Mouse (Mus musculus) kidney, embryonic 16.5 days (tissue): Measurements from ENCODE around the gene Tigd4. TPM values are rescaled to one million over a fixed set of nuclear protein-coding genes. Genes with fewer than 3 reads are reported as not detected.

Experiments used
- ATAC-seq: fragments of 200-750 bp; cut with Nextera tagmentation; 2 replicates; pipeline ENCODE4 v1.8.0; 2017; ENCODE audit warnings: moderate TSS enrichment; ENCODE audit not compliant: low FRiP score, low TSS enrichment
- H3K27ac ChIP-seq: fragments of 300-500 bp; sonication (generic); 2 replicates; pipeline ENCODE4 v1.5.1; 2014; ENCODE audit warnings: low read length
- H3K27me3 ChIP-seq: fragments of 300-500 bp; sonication (generic); 2 replicates; pipeline ENCODE4 v1.6.1; 2014; ENCODE audit warnings: low read length, control low read depth, mixed read lengths; ENCODE audit not compliant: insufficient read depth
- H3K36me3 ChIP-seq: fragments of 300-500 bp; sonication (generic); 2 replicates; pipeline ENCODE4 v1.6.1; 2014; ENCODE audit warnings: low read length, control low read depth, mixed read lengths; ENCODE audit not compliant: insufficient read depth
- H3K4me1 ChIP-seq: fragments of 300-500 bp; sonication (generic); 2 replicates; pipeline ENCODE4 v1.6.1; 2014; ENCODE audit warnings: low read length, control low read depth, mixed read lengths; ENCODE audit not compliant: insufficient read depth
- H3K4me2 ChIP-seq: fragments of 300-500 bp; sonication (generic); replicated peaks from 2 replicates; pipeline ENCODE4 v1.6.1; 2014; ENCODE audit warnings: low read depth, low read length
- H3K4me3 ChIP-seq: fragments of 300-500 bp; sonication (generic); 2 replicates; pipeline ENCODE4 v1.5.1; 2014; ENCODE audit warnings: mild to moderate bottlenecking, low read length
- H3K9ac ChIP-seq: fragments of 300-500 bp; sonication (generic); replicated peaks from 2 replicates; pipeline ENCODE4 v1.6.1; 2014; ENCODE audit warnings: low read length
- H3K9me3 ChIP-seq: fragments of 300-500 bp; sonication (generic); 2 replicates; pipeline ENCODE4 v1.6.1; 2016; ENCODE audit warnings: low read length, control low read depth
- WGBS: fragments of 180-500 bp; shearing (Covaris S2); extraction: QIAGEN DNeasy Blood & Tissue Kit; methylation state at CpG from one replicate; pipeline ENCODE4 v1.1.7; 2014; 5-methylcytosine and 5-hydroxymethylcytosine counted together
- polyA plus RNA-seq: library from polyadenylated mRNA; unstranded; fragments of >200 nt; fragmentation: Nextera tagmentation; extraction: Ambion mirVana; gene quantifications from 2 replicates; pipeline ENCODE4 v1.2.1, GENCODE M21; 2015

Gene Tigd4
- polyA plus RNA-seq, 1 experiment from 2014 or later = 0.09 TPM

GRCm38 (mm10) chr3:84581696-84582022, 11.7 kb upstream of the Tigd4 start:
- Histone ChIP-seq H3K27me3 (no peaks in the 10 kb centered on the region), H3K36me3 (no peaks in the 10 kb centered on the region), H3K9me3 (no peaks in the 10 kb centered on the region), H3K9ac (peak overlapping the region; percentile 86), H3K4me3 (peak overlapping the region; percentile 87), H3K4me2 (peak overlapping the region; percentile 79), H3K27ac (peak overlapping the region; percentile 97), H3K4me1 (peaks cover 15% of the 10 kb centered on the region)
- ATAC-seq = no peak
- 0% methylated on average over 4 of the region's 4 CpGs for WGBS

- Histone ChIP-seq H3K9ac (peak within 1 kb of the TSS; percentile 86), H3K4me2 (peak within 1 kb of the TSS; percentile 79), H3K27me3 (no peaks in the 10 kb centered on the region), H3K4me3 (peak within 1 kb of the TSS; percentile 87), H3K27ac (peak within 1 kb of the TSS; percentile 97), H3K9me3 (no peaks in the 10 kb centered on the region), H3K4me1 (peaks cover 15% of the 10 kb centered on the region), H3K36me3 (no peaks in the 10 kb centered on the region)
- WGBS = under 1% methylated on average over 68 of the region's 70 CpGs
- ATAC-seq = peak; percentile 100
Observed at GRCm38 (mm10) chr3:84582023-84582912, 11.1 kb upstream of the Tigd4 start, which contains the start of gene Arfip1. Gene Arfip1, minus strand, starts transcription at chr3:84582625.

GRCm38 (mm10) chr3:84582913-84583276, 10.5 kb upstream of the Tigd4 start:
- Histone ChIP-seq H3K27me3 (no peaks in the 10 kb centered on the region), H3K9ac (peak overlapping the region; percentile 86), H3K4me3 (peak overlapping the region; percentile 87), H3K9me3 (no peaks in the 10 kb centered on the region), H3K4me1 (peaks cover 15% of the 10 kb centered on the region), H3K4me2 (peak overlapping the region; percentile 79), H3K36me3 (no peaks in the 10 kb centered on the region), H3K27ac (peak overlapping the region; percentile 97)
- under 1% methylated on average over 27 of the region's 27 CpGs for WGBS
- ATAC-seq = no peak; the same call in 1 of the 2 replicates

GRCm38 (mm10) chr3:84586736-84587135, 6.6 kb upstream of the Tigd4 start:
- Histone ChIP-seq H3K27me3 (no peaks in the 10 kb centered on the region), H3K4me1 (no peaks in the 10 kb centered on the region; the same call in 1 of the 2 replicates), H3K9me3 (no peaks in the 10 kb centered on the region), H3K36me3 (no peaks in the 10 kb centered on the region), H3K9ac (0 out of 2 replicates have a peak overlapping the region, but pooled peaks have one; percentile 22), H3K4me2 (no peak overlapping the region), H3K27ac (no peak overlapping the region), H3K4me3 (no peak overlapping the region)
- no peak for ATAC-seq
- 46% methylated on average over 5 of the region's 5 CpGs for WGBS

GRCm38 (mm10) chr3:84594894-84595676, 1.7 kb downstream of the Tigd4 start:
- H3K36me3 ChIP-seq = no peaks in the 10 kb centered on the region
- no peaks in the 10 kb centered on the region for H3K27me3 ChIP-seq
- peak overlapping the region; percentile 57 for H3K4me2 ChIP-seq
- no peak for ATAC-seq
- H3K9me3 ChIP-seq = no peaks in the 10 kb centered on the region
- H3K4me1 ChIP-seq = 0 out of 2 replicates have a peak, but pooled peaks cover 9% of the 10 kb centered on the region
- 6% methylated on average over 23 of the region's 23 CpGs for WGBS
- H3K4me3 ChIP-seq = peak overlapping the region; percentile 41
- no peak overlapping the region for H3K27ac ChIP-seq
- H3K9ac ChIP-seq = peak overlapping the region; percentile 45

- H3K9me3 ChIP-seq = no peaks in the 10 kb centered on the region
- ATAC-seq = no peak
- 43% methylated on average over 5 of the region's 5 CpGs for WGBS
- H3K4me3 ChIP-seq = peak overlapping the region; percentile 41
- no peaks in the 10 kb centered on the region for H3K36me3 ChIP-seq
- no peak overlapping the region for H3K27ac ChIP-seq
- H3K9ac ChIP-seq = no peak overlapping the region
- H3K4me2 ChIP-seq = peak overlapping the region; percentile 57
- H3K4me1 ChIP-seq = 0 out of 2 replicates have a peak, but pooled peaks cover 9% of the 10 kb centered on the region
- no peaks in the 10 kb centered on the region for H3K27me3 ChIP-seq
Observed at GRCm38 (mm10) chr3:84595677-84596234, 2.4 kb downstream of the Tigd4 start.

- ATAC-seq = no peak
- no peaks in the 10 kb centered on the region for H3K27me3 ChIP-seq
- H3K4me3 ChIP-seq = no peak overlapping the region
- no peaks in the 10 kb centered on the region for H3K9me3 ChIP-seq
- no peaks in the 10 kb centered on the region for H3K36me3 ChIP-seq
- no peak overlapping the region for H3K9ac ChIP-seq
- H3K4me2 ChIP-seq = no peak overlapping the region
- WGBS = 87% methylated on average over 6 of the region's 6 CpGs
- H3K27ac ChIP-seq = no peak overlapping the region
- H3K4me1 ChIP-seq = 0 out of 2 replicates have a peak, but pooled peaks cover 9% of the 10 kb centered on the region
Observed at GRCm38 (mm10) chr3:84597996-84598734, 4.8 kb downstream of the Tigd4 start.

GRCm38 (mm10) chr3:84598756-84599155, 5.4 kb downstream of the Tigd4 start:
- Histone ChIP-seq H3K27ac (no peak overlapping the region), H3K4me2 (no peak overlapping the region), H3K36me3 (no peaks in the 10 kb centered on the region), H3K27me3 (no peaks in the 10 kb centered on the region), H3K4me3 (no peak overlapping the region), H3K9ac (no peak overlapping the region), H3K4me1 (0 out of 2 replicates have a peak, but pooled peaks cover 9% of the 10 kb centered on the region), H3K9me3 (no peaks in the 10 kb centered on the region)
- no peak for ATAC-seq
- 83% methylated on average over 6 of the region's 6 CpGs for WGBS

- H3K4me3 ChIP-seq = no peak overlapping the region
- H3K4me1 ChIP-seq = no peaks in the 10 kb centered on the region
- peaks cover 3% of the 10 kb centered on the region; the same call in 1 of the 2 replicates for H3K9me3 ChIP-seq
- no peak overlapping the region for H3K9ac ChIP-seq
- no peak overlapping the region for H3K27ac ChIP-seq
- no peaks in the 10 kb centered on the region for H3K36me3 ChIP-seq
- 83% methylated on average over 9 of the region's 9 CpGs for WGBS
- no peaks in the 10 kb centered on the region for H3K27me3 ChIP-seq
- no peak for ATAC-seq
- no peak overlapping the region for H3K4me2 ChIP-seq
Observed at GRCm38 (mm10) chr3:84601870-84602495, 8.6 kb downstream of the Tigd4 start.
